Mouse (Mus musculus) olfactory bulb, adult 2 months (tissue): ENCODE results near the gene Psme2.

Experiments
- CTCF ChIP-seq: fragments of 200-500 bp; IDR thresholded peaks from 2 replicates; pipeline ENCODE4 v1.5.1; 2012; ENCODE audit warnings: low read depth, mild to moderate bottlenecking, low read length, moderate library complexity; ENCODE audit not compliant: insufficient read depth
- POLR2A ChIP-seq: fragments of 200-500 bp; IDR thresholded peaks from 2 replicates; pipeline ENCODE4 v1.6.1; 2012; ENCODE audit warnings: mild to moderate bottlenecking, low read depth, low read length, moderate library complexity; ENCODE audit not compliant: insufficient read depth

- no peak for TF ChIP-seq CTCF
- TF ChIP-seq POLR2A: peak; percentile 46; the same call in 1 of the 2 replicates
These were observed 30.5 kb downstream of the Psme2 start, which contains the start of gene A730061H03Rik for GRCm38 (mm10) chr14:55560202-55561073.
